In the genomic region with DNA sequence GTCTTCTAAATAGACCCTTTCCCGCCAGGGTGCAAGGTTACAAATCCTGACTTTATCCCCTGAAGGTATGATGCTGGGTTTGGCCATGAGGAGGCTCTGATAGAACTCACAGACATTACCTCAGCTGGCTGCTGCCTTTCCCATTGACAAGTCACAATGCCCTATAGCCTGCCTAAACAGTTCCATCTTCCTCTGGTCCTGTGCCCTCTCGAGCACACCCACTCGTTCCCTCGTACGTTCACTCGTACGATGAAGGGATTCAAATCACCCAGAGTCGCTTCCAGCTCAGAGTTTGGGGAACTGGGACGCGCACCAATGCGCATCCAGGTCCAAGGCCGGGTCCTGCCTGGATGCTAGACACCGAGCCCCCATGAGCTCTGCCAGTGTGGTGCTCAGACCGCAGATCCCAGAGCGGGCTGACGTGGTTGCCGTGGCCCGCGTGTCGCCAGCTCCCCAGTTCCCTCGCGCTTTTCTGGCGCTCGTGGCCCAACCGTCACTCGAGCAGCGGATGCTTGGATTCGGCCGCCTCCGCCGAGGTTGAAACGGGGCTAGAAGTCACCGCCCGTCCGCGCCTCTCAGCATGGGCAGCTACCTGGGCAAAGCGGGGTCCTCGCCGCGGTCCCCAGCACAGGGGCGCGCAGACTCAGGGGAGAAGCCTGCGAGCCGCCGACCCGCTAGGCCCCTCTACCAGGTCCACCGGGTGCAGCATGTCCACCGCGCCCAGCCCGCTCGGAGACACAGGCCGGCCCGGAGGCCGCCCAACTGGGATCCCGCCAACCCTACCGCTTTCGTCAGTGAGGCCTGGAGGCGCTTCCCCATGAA, we compare ENCODE assay signal across 7 mouse cellular contexts. TPM values are rescaled to one million over a fixed set of nuclear protein-coding genes. Genes with fewer than 3 reads are reported as not detected.
DNase-seq lines count a peak whose midpoint lies in the region; ATAC-seq and TF ChIP-seq lines count a peak whose summit lies in the region.

A gene (plus strand): TSS at position 214 of the 822 bp plus-strand sequence.

- no peak within 1 kb of the TSS for H3K27ac ChIP-seq in intestine, embryonic 14.5 days (ENCODE audit: low read depth)
- H3K27ac ChIP-seq in lung, embryonic 16.5 days (ENCODE audit: low read length): no peak within 1 kb of the TSS

- intact Hi-C loops in gastrocnemius, postnatal 36 days (cut with DNase I): no loop called here

- H3K4me3 ChIP-seq in E14TG2a.4 (replicated peaks; ENCODE audit: low read length): peak within 1 kb of the TSS; percentile 82
- H3K4me3 ChIP-seq in intestine, embryonic 14.5 days (ENCODE audit: low read depth, low read length): peak within 1 kb of the TSS; percentile 57
- peak within 1 kb of the TSS; percentile 61 for H3K4me3 ChIP-seq in lung, embryonic 16.5 days (ENCODE audit: low read length)

- peaks cover 66% of the 10 kb centered on the region for H3K27me3 ChIP-seq in E14TG2a.4 (ENCODE audit: insufficient read depth, low read length)
- peaks cover 46% of the 10 kb centered on the region for H3K27me3 ChIP-seq in intestine, embryonic 14.5 days (replicated peaks; ENCODE audit: control insufficient read depth, insufficient read depth, low read length)
- H3K27me3 ChIP-seq in lung, embryonic 16.5 days (ENCODE audit: control insufficient read depth, insufficient read depth, low read depth, low read length): peaks cover 5% of the 10 kb centered on the region; the same call in 1 of the 2 replicates

- H3K4me2 ChIP-seq in intestine, embryonic 14.5 days (ENCODE audit: low read length): peak within 1 kb of the TSS; percentile 97
- peak within 1 kb of the TSS; percentile 94 for H3K4me2 ChIP-seq in lung, embryonic 16.5 days (ENCODE audit: low read depth, low read length)

- no peaks in the 10 kb centered on the region for H3K36me3 ChIP-seq in E14TG2a.4 (ENCODE audit: insufficient read depth, low read length)
- H3K36me3 ChIP-seq in intestine, embryonic 14.5 days (ENCODE audit: control insufficient read depth, insufficient read depth, low read length): no peaks in the 10 kb centered on the region
- H3K36me3 ChIP-seq in lung, embryonic 16.5 days (ENCODE audit: control insufficient read depth, insufficient read depth, low read length): no peaks in the 10 kb centered on the region

- DNase-seq in B cell, adult 2 months: peak; percentile 47 to 54
- DNase-seq in gastrocnemius, postnatal 36 days: peak; percentile 32 to 47
- peak; percentile 83 for DNase-seq in intestine, embryonic 14.5 days (ENCODE audit: low spot score)
- peak; percentile 47 for DNase-seq in retina, embryonic 14.5 days (ENCODE audit: low spot score)

- no peaks in the 10 kb centered on the region for H3K9me3 ChIP-seq in E14TG2a.4 (ENCODE audit: low read length)
- H3K9me3 ChIP-seq in intestine, embryonic 14.5 days (ENCODE audit: control insufficient read depth, low read length): no peaks in the 10 kb centered on the region
- H3K9me3 ChIP-seq in lung, embryonic 16.5 days (ENCODE audit: control insufficient read depth, low read length): no peaks in the 10 kb centered on the region

- ATAC-seq in common myeloid progenitor, adult 5-6 weeks (replicated peaks; ENCODE audit: low read depth, poor library complexity, severe bottlenecking): peak; percentile 64
- peak; percentile 77 for ATAC-seq in intestine, embryonic 14.5 days (replicated peaks; ENCODE audit: low FRiP score, low TSS enrichment, low read depth)
- ATAC-seq in lung, embryonic 16.5 days (ENCODE audit: low read depth): peak; percentile 92

- no peak for TF ChIP-seq CTCF in E14TG2a.4 (conservative IDR thresholded peaks at IDR 0.05; ENCODE audit: low read length)

- peaks cover 32% of the 10 kb centered on the region for H3K4me1 ChIP-seq in E14TG2a.4 (replicated peaks; ENCODE audit: low read depth, low read length)
- 0 out of 2 replicates have a peak, but pooled peaks cover 2% of the 10 kb centered on the region for H3K4me1 ChIP-seq in intestine, embryonic 14.5 days (replicated peaks; ENCODE audit: control insufficient read depth, insufficient read depth, low read length)
- H3K4me1 ChIP-seq in lung, embryonic 16.5 days (replicated peaks; ENCODE audit: control insufficient read depth, insufficient read depth, low read length): no peaks in the 10 kb centered on the region

- H3K9ac ChIP-seq in intestine, embryonic 14.5 days (ENCODE audit: low read length): peak within 1 kb of the TSS; percentile 64
- peak within 1 kb of the TSS; percentile 79 for H3K9ac ChIP-seq in lung, embryonic 16.5 days (ENCODE audit: low read length)

- under 1% methylated on average over 58 of the region's 58 CpGs for WGBS in intestine, embryonic 14.5 days
- under 1% methylated on average over 55 of the region's 58 CpGs for WGBS in lung, embryonic 16.5 days

RNA-seq across cellular contexts. Expression of the gene that starts here (rescaled TPM):
- total RNA-seq in common myeloid progenitor, adult 5-6 weeks (2017): not detected in 2 replicates
- total RNA-seq in gastrocnemius, postnatal 36 days (2021): not detected
- polyA plus RNA-seq in intestine, embryonic 14.5 days (2014; fragmentation: Nextera tagmentation; extraction: Ambion mirVana): not detected in 2 replicates
- 0.16 and 0.18 TPM in 2 replicates for polyA plus RNA-seq in lung, embryonic 16.5 days (2015; fragmentation: Nextera tagmentation; extraction: Ambion mirVana)

Comparison
In these comparisons a context has a peak if more than half of its experiments do, and no peak if none do; other contexts are left out.
1. Peak in ATAC-seq in common myeloid progenitor, adult 5-6 weeks; RNA of the gene not detected or under 1 TPM.
2. Peak in DNase-seq in gastrocnemius, postnatal 36 days; RNA of the gene not detected or under 1 TPM.
3. Peak in DNase-seq, ATAC-seq, H3K4me3 ChIP-seq, H3K9ac ChIP-seq and H3K4me2 ChIP-seq in intestine, embryonic 14.5 days; RNA of the gene not detected or under 1 TPM.
4. Peak in ATAC-seq, H3K4me3 ChIP-seq, H3K9ac ChIP-seq and H3K4me2 ChIP-seq in lung, embryonic 16.5 days; RNA of the gene not detected or under 1 TPM.